Comparison of ENCODE assay signal across 10 mouse cellular contexts in genomic region chr14:45553854-45554253, GRCm38 (mm10). TPM values are rescaled to one million over a fixed set of nuclear protein-coding genes. Genes with fewer than 3 reads are reported as not detected.
DNase-seq lines count a peak whose midpoint lies in the region; ATAC-seq and TF ChIP-seq lines count a peak whose summit lies in the region.
"Had no signal": no experiment of that assay in that cellular context is flagged by ENCODE, and none has a peak within 500 bp of the region (broad histone marks: within the 10 kb centered on the region; RNA-seq: fewer than 3 reads in every experiment).

No protein-coding gene starts in this region.

- no peaks in the 10 kb centered on the region for H3K4me1 ChIP-seq in embryonic facial prominence, embryonic 14.5 days (ENCODE audit: control insufficient read depth, insufficient read depth, low read length)
- no peaks in the 10 kb centered on the region for H3K4me1 ChIP-seq in embryonic facial prominence, embryonic 10.5 days
- H3K4me1 ChIP-seq: midbrain, embryonic 12.5 days had no signal

- WGBS in embryonic facial prominence, embryonic 14.5 days, result 61% methylated on average over 2 of the region's 2 CpGs
- 74% methylated on average over 2 of the region's 2 CpGs for WGBS in embryonic facial prominence, embryonic 10.5 days

- no peak overlapping the region for H3K4me2 ChIP-seq in embryonic facial prominence, embryonic 14.5 days (ENCODE audit: low read depth, low read length)
- H3K4me2 ChIP-seq: midbrain, embryonic 12.5 days had no signal

- no peaks in the 10 kb centered on the region for H3K27me3 ChIP-seq in embryonic facial prominence, embryonic 14.5 days (replicated peaks; ENCODE audit: control insufficient read depth, insufficient read depth, low read length)
- H3K27me3 ChIP-seq in embryonic facial prominence, embryonic 10.5 days (replicated peaks; ENCODE audit: low read depth, poor library complexity, severe bottlenecking), result no peaks in the 10 kb centered on the region
- H3K27me3 ChIP-seq: CH12.LX; midbrain, embryonic 12.5 days had no signal

- H3K9ac ChIP-seq in embryonic facial prominence, embryonic 14.5 days (ENCODE audit: low read depth, low read length), result no peak overlapping the region
- H3K9ac ChIP-seq: midbrain, embryonic 12.5 days had no signal

- H3K4me3 ChIP-seq in embryonic facial prominence, embryonic 14.5 days (ENCODE audit: low read depth, low read length), result no peak overlapping the region
- no peak overlapping the region for H3K4me3 ChIP-seq in embryonic facial prominence, embryonic 10.5 days
- no peak overlapping the region for H3K4me3 ChIP-seq in layer of hippocampus, adult 2 months
- H3K4me3 ChIP-seq: midbrain, embryonic 12.5 days had no signal

- peak; percentile 21 for DNase-seq in embryonic facial prominence, embryonic 14.5 days (ENCODE audit: low spot score)
- DNase-seq in embryonic facial prominence, embryonic 10.5 days (ENCODE audit: low spot score), result no peak
- DNase-seq in urinary bladder, postnatal 14 days (ENCODE audit: low spot score), result peak; percentile 30
- DNase-seq in urinary bladder, adult 18-20 months (ENCODE audit: low spot score in 2 of 2), result no peak
- DNase-seq in layer of hippocampus, adult 2 months (ENCODE audit: low spot score in 2 of 2), result peak; percentile 72 to 75
- no peak for DNase-seq in thymus, adult 18-20 months
- no peak for DNase-seq in spleen, postnatal 4 days (ENCODE audit: low spot score in 2 of 2)

- no peaks in the 10 kb centered on the region for H3K36me3 ChIP-seq in embryonic facial prominence, embryonic 14.5 days (ENCODE audit: control insufficient read depth, insufficient read depth, low read length)
- H3K36me3 ChIP-seq in embryonic facial prominence, embryonic 10.5 days (replicated peaks), result no peaks in the 10 kb centered on the region
- H3K36me3 ChIP-seq: midbrain, embryonic 12.5 days had no signal

- ATAC-seq in embryonic facial prominence, embryonic 14.5 days (ENCODE audit: low read depth), result no peak
- no peak for ATAC-seq in megakaryocyte progenitor cell, adult 5-6 weeks (replicated peaks; ENCODE audit: poor library complexity)

- H3K9me3 ChIP-seq in embryonic facial prominence, embryonic 14.5 days (ENCODE audit: control insufficient read depth, low read length), result no peaks in the 10 kb centered on the region
- no peaks in the 10 kb centered on the region for H3K9me3 ChIP-seq in embryonic facial prominence, embryonic 10.5 days
- H3K9me3 ChIP-seq: midbrain, embryonic 12.5 days had no signal

- no peak overlapping the region for H3K27ac ChIP-seq in embryonic facial prominence, embryonic 14.5 days (replicated peaks; ENCODE audit: low read depth, low read length)
- H3K27ac ChIP-seq in embryonic facial prominence, embryonic 10.5 days (replicated peaks), result no peak overlapping the region
- no peak overlapping the region for H3K27ac ChIP-seq in layer of hippocampus, adult 2 months
- H3K27ac ChIP-seq: midbrain, embryonic 12.5 days had no signal

- no peak for TF ChIP-seq CTCF in layer of hippocampus, adult 2 months (conservative IDR thresholded peaks at IDR 0.05)

RNA-seq across cellular contexts. Expression of gene Fermt2, which starts 23.9 kb away (rescaled TPM):
- polyA plus RNA-seq in embryonic facial prominence, embryonic 14.5 days (2014; fragmentation: Nextera tagmentation; extraction: Ambion mirVana), result 132 and 153 TPM in 2 replicates
- 83.7 and 99.7 TPM in 2 replicates for polyA plus RNA-seq in embryonic facial prominence, embryonic 10.5 days (2016; fragmentation: Nextera tagmentation; extraction: Ambion mirVana)
- 100 to 1,000 TPM in 1 of 2 experiments, 10 to 100 TPM in 1; 90.8 to 100 TPM for total RNA-seq in layer of hippocampus, adult 2 months (2021)
- total RNA-seq in megakaryocyte progenitor cell, adult 5-6 weeks (2015), result not detected in 2 replicates
- not detected in 2 replicates for total RNA-seq in megakaryocyte progenitor cell, adult 5-6 weeks (2017)
- total RNA-seq: CH12.LX had no signal

Comparison
In these comparisons a context has a peak if more than half of its experiments do, and no peak if none do; other contexts are left out.
1. DNase-seq: peak in embryonic facial prominence, embryonic 14.5 days (single experiment), urinary bladder, postnatal 14 days (single experiment) and layer of hippocampus, adult 2 months (2 of 2); none in embryonic facial prominence, embryonic 10.5 days (single experiment), urinary bladder, adult 18-20 months (0 of 2), thymus, adult 18-20 months (0 of 2) and spleen, postnatal 4 days (0 of 2).
2. RNA of gene Fermt2, which starts 23.9 kb away (total RNA-seq): 90.8 to 100 TPM in layer of hippocampus, adult 2 months; not detected in megakaryocyte progenitor cell, adult 5-6 weeks; every median in the first group is over 10 times any median in the second.